Mouse (Mus musculus) kidney, postnatal 36 days (tissue): Measurements from ENCODE around the gene Notch1.
A peak's percentile ranks its signal among the peaks of the same experiment; 100 is the strongest.

Experiments
- DNase-seq, 2 experiments: peaks; one replicate each; pipeline ENCODE4 v3.0.0; 2021 to 2022; ENCODE audit warnings: mixed read lengths in 2 of 2

Gene Notch1

GRCm38 (mm10) chr2:26516275-26516674, at the start of gene Notch1:
Gene Notch1 (minus strand): TSS chr2:26516663.
- DNase-seq: peak; percentile 76

GRCm38 (mm10) chr2:26566221-26566620, 49.8 kb upstream of the Notch1 start:
- peak; percentile 58 to 77 for DNase-seq

- DNase-seq: peak; percentile 61 to 67
Observed at GRCm38 (mm10) chr2:26561351-26562016, 45.0 kb upstream of the Notch1 start.

- DNase-seq: peak in 1 of 2 experiments; percentile 63
Observed at GRCm38 (mm10) chr2:26560506-26560905, 44.0 kb upstream of the Notch1 start.

- DNase-seq: no peak
Observed at GRCm38 (mm10) chr2:26556535-26556993, 40.1 kb upstream of the Notch1 start.

GRCm38 (mm10) chr2:26555076-26555475, 38.6 kb upstream of the Notch1 start:
- DNase-seq: peak; percentile 75 to 78

- DNase-seq: no peak
Observed at GRCm38 (mm10) chr2:26553904-26554303, 37.4 kb upstream of the Notch1 start.

GRCm38 (mm10) chr2:26552066-26552465, 35.6 kb upstream of the Notch1 start:
- DNase-seq: no peak

- DNase-seq: no peak
Observed at GRCm38 (mm10) chr2:26551446-26551845, 35.0 kb upstream of the Notch1 start.

GRCm38 (mm10) chr2:26550777-26551176, 34.3 kb upstream of the Notch1 start:
- DNase-seq: no peak

- DNase-seq: peak in 1 of 2 experiments; percentile 29
Observed at GRCm38 (mm10) chr2:26550205-26550604, 33.7 kb upstream of the Notch1 start.

- DNase-seq: peak; percentile 40 to 47
Observed at GRCm38 (mm10) chr2:26549801-26550200, 33.3 kb upstream of the Notch1 start.

GRCm38 (mm10) chr2:26547481-26547880, 31.0 kb upstream of the Notch1 start:
- peak in 1 of 2 experiments; percentile 33 for DNase-seq

GRCm38 (mm10) chr2:26544265-26544664, 27.8 kb upstream of the Notch1 start:
- peak; percentile 80 for DNase-seq

- no peak for DNase-seq
Observed at GRCm38 (mm10) chr2:26543768-26544167, 27.3 kb upstream of the Notch1 start.

GRCm38 (mm10) chr2:26543155-26543554, 26.7 kb upstream of the Notch1 start:
- DNase-seq: peak; percentile 51 to 76

- no peak for DNase-seq
Observed at GRCm38 (mm10) chr2:26541258-26541910, 24.9 kb upstream of the Notch1 start.

- no peak for DNase-seq
Observed at GRCm38 (mm10) chr2:26540721-26541120, 24.3 kb upstream of the Notch1 start.

GRCm38 (mm10) chr2:26539516-26539915, 23.1 kb upstream of the Notch1 start:
- no peak for DNase-seq

- no peak for DNase-seq
Observed at GRCm38 (mm10) chr2:26535517-26536045, 19.1 kb upstream of the Notch1 start.

GRCm38 (mm10) chr2:26534616-26535015, 18.2 kb upstream of the Notch1 start:
- DNase-seq: peak; percentile 78 to 82

- no peak for DNase-seq
Observed at GRCm38 (mm10) chr2:26534161-26534560, 17.7 kb upstream of the Notch1 start.

- DNase-seq: no peak
Observed at GRCm38 (mm10) chr2:26533249-26533648, 16.8 kb upstream of the Notch1 start.

- no peak for DNase-seq
Observed at GRCm38 (mm10) chr2:26531829-26532228, 15.4 kb upstream of the Notch1 start.
